Mouse (Mus musculus) MEL (cell line): Measurements from ENCODE around the gene Adgrl4.

ENCODE experiments used
- EP300 ChIP-seq, 2 experiments: IDR thresholded peaks; 2 replicates each; pipeline ENCODE4 v1.6.1; 2011; ENCODE audit warnings: improper control_type of control experiment in 2 of 2, low read length in 2 of 2, low read depth in 1 of 2, mild to moderate bottlenecking in 1 of 2
- SIN3A ChIP-seq: IDR thresholded peaks from 2 replicates; pipeline ENCODE4 v1.6.1; 2012; ENCODE audit warnings: low read length, improper control_type of control experiment, inconsistent platforms

DNA sequence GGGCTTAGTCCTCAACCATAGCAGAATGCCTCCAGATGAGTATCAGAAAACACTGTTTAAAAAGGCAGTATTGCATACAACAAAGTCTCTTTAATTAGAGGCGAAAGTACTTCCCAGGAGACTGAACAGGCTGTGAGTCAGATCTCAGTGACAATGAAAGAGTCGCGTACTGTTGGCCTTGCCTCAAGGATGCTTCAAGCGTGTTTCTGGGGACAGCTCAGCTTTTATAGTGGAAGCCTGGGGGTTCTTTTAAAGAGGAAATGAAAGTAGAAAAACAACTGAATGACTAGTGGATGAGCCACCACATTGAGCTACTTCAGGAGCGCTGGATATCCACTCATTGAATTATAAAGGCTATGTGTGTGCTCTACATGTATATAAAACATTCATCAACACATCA, 134.4 kb downstream of the Adgrl4 start:
- TF ChIP-seq EP300 (IDR thresholded peaks at IDR 0.05; ENCODE audit: low read depth in 1 of 2, low read length in 2 of 2) (no peak), SIN3A (no peak)
